Mouse (Mus musculus) erythroblast, embryonic 14.5 days (primary cell): Measurements from ENCODE around the gene Gsdme. TPM values are rescaled to one million over a fixed set of nuclear protein-coding genes. Genes with fewer than 3 reads are reported as not detected.

ENCODE experiments used
- H3K27me3 ChIP-seq: 2 replicates; pipeline ENCODE4 v1.6.1; 2012; ENCODE audit warnings: inconsistent platforms; ENCODE audit not compliant: control insufficient read depth
- H3K36me3 ChIP-seq: 2 replicates; pipeline ENCODE4 v1.6.1; 2012; ENCODE audit warnings: mild to moderate bottlenecking, inconsistent platforms; ENCODE audit not compliant: control insufficient read depth
- H3K4me1 ChIP-seq: 2 replicates; pipeline ENCODE4 v1.6.1; 2012; ENCODE audit warnings: inconsistent platforms; ENCODE audit not compliant: control insufficient read depth
- H3K4me3 ChIP-seq: replicated peaks from 2 replicates; pipeline ENCODE3; 2012; ENCODE audit warnings: moderate library complexity, mild to moderate bottlenecking, inconsistent platforms
- H3K9me3 ChIP-seq: 2 replicates; pipeline ENCODE4 v1.6.1; 2012; ENCODE audit warnings: low read length, inconsistent platforms, mixed read lengths; ENCODE audit not compliant: control insufficient read depth
- GATA1 ChIP-seq: IDR thresholded peaks from 2 replicates; pipeline ENCODE4 v1.6.1; 2012; ENCODE audit warnings: low read length, inconsistent platforms, mixed read lengths
- TAL1 ChIP-seq: IDR thresholded peaks from 3 replicates; pipeline ENCODE4 v1.6.1; 2012; ENCODE audit warnings: low read length, inconsistent platforms, mixed read lengths
- polyA plus RNA-seq: library from polyadenylated mRNA; stranded (reverse); fragments of >175 nt; gene quantifications from 2 replicates; pipeline ENCODE4 v1.2.3, GENCODE M21; 2012

Gene Gsdme
- polyA plus RNA-seq, 1 experiment: 0.01 TPM

- H3K9me3 ChIP-seq: no peaks in the 10 kb centered on the region
- TF ChIP-seq GATA1 (no peak), TAL1 (no peak)
- H3K4me3 ChIP-seq: no peak overlapping the region
- H3K27me3 ChIP-seq: no peaks in the 10 kb centered on the region
- no peaks in the 10 kb centered on the region for H3K36me3 ChIP-seq
- no peaks in the 10 kb centered on the region for H3K4me1 ChIP-seq
These were observed 48.3 kb downstream of the Gsdme start for GRCm38 (mm10) chr6:50215373-50215745.

DNA sequence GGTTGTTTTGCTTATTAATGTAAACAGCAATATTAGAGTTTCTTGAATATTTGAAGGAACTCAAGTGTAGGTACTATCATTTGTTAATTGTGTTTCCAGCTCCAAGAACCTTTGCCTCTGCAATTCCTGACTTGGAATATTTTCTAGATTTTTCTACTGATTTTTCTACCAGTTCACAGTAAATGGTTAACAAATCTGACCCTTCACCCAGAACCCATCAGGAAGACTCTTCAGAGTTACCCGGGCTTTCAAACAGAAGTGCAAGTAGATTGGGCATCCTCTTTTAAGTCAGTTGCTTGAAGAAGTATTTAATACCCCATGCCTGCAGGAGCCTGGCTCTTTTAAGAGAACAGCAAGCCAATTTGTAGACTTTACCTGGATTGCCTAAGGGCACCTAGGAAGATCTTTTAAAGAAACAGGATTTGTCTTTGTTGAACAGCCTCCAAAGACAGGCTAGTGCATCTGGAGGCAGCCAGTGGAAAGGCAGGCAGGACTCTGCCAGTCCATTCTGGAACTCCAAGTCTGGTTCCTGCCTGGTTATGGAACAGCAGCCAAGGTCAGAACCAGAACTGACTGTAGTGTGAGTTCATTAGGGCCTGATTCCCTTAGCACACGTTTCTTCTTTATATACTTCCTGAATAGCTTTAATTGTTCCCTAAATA lies 48.8 kb downstream of the Gsdme start:
- no peaks in the 10 kb centered on the region for H3K27me3 ChIP-seq
- no peaks in the 10 kb centered on the region for H3K4me1 ChIP-seq
- no peaks in the 10 kb centered on the region for H3K9me3 ChIP-seq
- H3K4me3 ChIP-seq: no peak overlapping the region
- no peaks in the 10 kb centered on the region for H3K36me3 ChIP-seq
- TF ChIP-seq TAL1 (no peak), GATA1 (no peak)

DNA sequence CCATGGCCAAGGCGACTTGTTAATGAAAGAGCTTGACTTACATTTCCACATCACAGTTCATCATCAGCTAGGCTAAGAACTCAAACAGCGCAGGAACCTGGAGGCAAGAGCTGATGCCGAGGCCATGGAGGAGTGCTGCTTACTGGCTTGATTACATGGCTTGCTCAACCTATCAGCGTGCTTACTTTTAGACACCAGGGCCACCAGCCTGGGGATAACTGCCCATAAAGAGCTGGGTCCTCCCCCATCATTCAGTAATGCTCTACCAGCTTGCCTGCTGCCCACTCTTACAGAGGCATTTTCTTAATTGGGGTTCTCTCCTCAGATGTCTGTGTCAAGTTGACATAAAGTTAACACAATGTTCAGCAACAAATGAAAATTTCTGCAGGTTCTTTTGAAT lies 58.6 kb downstream of the Gsdme start:
- no peaks in the 10 kb centered on the region for H3K4me1 ChIP-seq
- H3K4me3 ChIP-seq: no peak overlapping the region
- no peak for TF ChIP-seq TAL1
- no peak for TF ChIP-seq GATA1
- peaks cover 4% of the 10 kb centered on the region for H3K9me3 ChIP-seq
- no peaks in the 10 kb centered on the region; the same call in 1 of the 2 replicates for H3K36me3 ChIP-seq
- no peaks in the 10 kb centered on the region for H3K27me3 ChIP-seq

GRCm38 (mm10) chr6:50204356-50204755 lies 59.3 kb downstream of the Gsdme start:
- TF ChIP-seq GATA1: no peak
- no peak for TF ChIP-seq TAL1
- Histone ChIP-seq H3K4me3 (no peak overlapping the region), H3K27me3 (no peaks in the 10 kb centered on the region), H3K4me1 (no peaks in the 10 kb centered on the region), H3K36me3 (no peaks in the 10 kb centered on the region; the same call in 1 of the 2 replicates), H3K9me3 (peaks cover 4% of the 10 kb centered on the region)

- Histone ChIP-seq H3K4me3 (no peak overlapping the region), H3K27me3 (no peaks in the 10 kb centered on the region), H3K9me3 (no peaks in the 10 kb centered on the region), H3K4me1 (no peaks in the 10 kb centered on the region), H3K36me3 (peaks cover 16% of the 10 kb centered on the region)
- TF ChIP-seq GATA1 (no peak), TAL1 (no peak)
These were observed 69.8 kb downstream of the Gsdme start for GRCm38 (mm10) chr6:50193851-50194250.

GRCm38 (mm10) chr6:50192822-50193221 lies 70.8 kb downstream of the Gsdme start:
- H3K36me3 ChIP-seq: peaks cover 16% of the 10 kb centered on the region
- no peaks in the 10 kb centered on the region for H3K27me3 ChIP-seq
- H3K4me3 ChIP-seq: no peak overlapping the region
- no peaks in the 10 kb centered on the region for H3K9me3 ChIP-seq
- no peaks in the 10 kb centered on the region for H3K4me1 ChIP-seq
- TF ChIP-seq GATA1 (no peak), TAL1 (no peak)

- TF ChIP-seq GATA1 (no peak), TAL1 (no peak)
- H3K36me3 ChIP-seq: peaks cover 14% of the 10 kb centered on the region
These were observed 71.5 kb downstream of the Gsdme start for GRCm38 (mm10) chr6:50192169-50192568.

DNA sequence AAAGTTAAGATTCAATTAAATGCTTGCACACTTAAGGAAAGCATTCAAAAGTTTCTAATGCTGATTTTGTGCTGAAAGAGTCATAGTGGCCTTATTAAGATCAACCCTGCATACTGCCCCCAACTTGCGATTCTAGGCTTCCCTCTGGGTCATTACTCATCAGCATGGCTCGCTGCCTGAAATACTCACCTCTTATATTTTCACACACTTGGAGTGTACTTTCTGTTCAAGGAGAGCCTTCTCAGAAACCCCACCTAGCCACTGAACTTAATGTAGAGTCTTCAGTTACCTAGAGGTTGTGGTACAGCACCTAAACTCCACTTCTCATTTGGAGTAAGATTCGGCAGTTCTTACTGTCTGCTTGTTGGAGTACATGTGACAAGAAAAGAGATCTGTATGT lies 72.1 kb downstream of the Gsdme start:
- Histone ChIP-seq H3K4me1 (no peaks in the 10 kb centered on the region), H3K4me3 (no peak overlapping the region), H3K27me3 (no peaks in the 10 kb centered on the region), H3K9me3 (no peaks in the 10 kb centered on the region), H3K36me3 (peaks cover 9% of the 10 kb centered on the region)
- TF ChIP-seq GATA1 (no peak), TAL1 (no peak)

More at GRCm38 (mm10) chr6:50192169-50192568, 71.5 kb downstream of the Gsdme start:
- H3K4me3 ChIP-seq: no peak overlapping the region
- no peaks in the 10 kb centered on the region for H3K9me3 ChIP-seq
- H3K27me3 ChIP-seq: no peaks in the 10 kb centered on the region
- H3K4me1 ChIP-seq: no peaks in the 10 kb centered on the region

DNA sequence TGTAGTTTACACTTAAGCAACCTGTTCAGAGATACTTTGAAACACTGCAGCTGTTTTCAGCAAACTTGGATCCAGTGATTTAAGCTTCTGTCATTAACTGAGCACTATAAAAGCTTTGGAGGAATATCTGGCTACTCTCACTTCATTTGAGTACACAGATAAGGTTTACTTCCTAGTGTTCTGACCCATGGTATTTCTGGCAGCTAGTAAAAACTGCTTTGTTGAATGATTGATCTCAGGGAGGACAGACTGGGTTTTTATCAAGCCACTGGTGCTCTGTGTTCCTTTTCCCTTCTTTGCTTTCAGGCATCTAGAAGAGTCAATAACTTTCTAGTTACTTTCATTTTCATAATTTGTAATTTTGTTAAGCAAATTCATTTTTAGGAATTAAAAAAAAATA lies 74.3 kb downstream of the Gsdme start:
- Histone ChIP-seq H3K27me3 (no peaks in the 10 kb centered on the region), H3K4me1 (no peaks in the 10 kb centered on the region), H3K4me3 (no peak overlapping the region), H3K9me3 (no peaks in the 10 kb centered on the region), H3K36me3 (peaks cover 12% of the 10 kb centered on the region)
- TF ChIP-seq TAL1 (no peak), GATA1 (no peak)

GRCm38 (mm10) chr6:50187955-50188354 lies 75.7 kb downstream of the Gsdme start:
- H3K36me3 ChIP-seq: peaks cover 18% of the 10 kb centered on the region

More at GRCm38 (mm10) chr6:50187955-50188354, 75.7 kb downstream of the Gsdme start:
- no peaks in the 10 kb centered on the region for H3K9me3 ChIP-seq
- no peak overlapping the region for H3K4me3 ChIP-seq
- no peaks in the 10 kb centered on the region for H3K27me3 ChIP-seq
- H3K4me1 ChIP-seq: no peaks in the 10 kb centered on the region
- TF ChIP-seq TAL1 (no peak), GATA1 (no peak)
